Mouse (Mus musculus): ENCODE results near the gene Fermt1. TPM values are rescaled to one million over a fixed set of nuclear protein-coding genes. Genes with fewer than 3 reads are reported as not detected.

Gene Fermt1
- polyA plus RNA-seq, 1 experiment: 1.6 TPM

DNA sequence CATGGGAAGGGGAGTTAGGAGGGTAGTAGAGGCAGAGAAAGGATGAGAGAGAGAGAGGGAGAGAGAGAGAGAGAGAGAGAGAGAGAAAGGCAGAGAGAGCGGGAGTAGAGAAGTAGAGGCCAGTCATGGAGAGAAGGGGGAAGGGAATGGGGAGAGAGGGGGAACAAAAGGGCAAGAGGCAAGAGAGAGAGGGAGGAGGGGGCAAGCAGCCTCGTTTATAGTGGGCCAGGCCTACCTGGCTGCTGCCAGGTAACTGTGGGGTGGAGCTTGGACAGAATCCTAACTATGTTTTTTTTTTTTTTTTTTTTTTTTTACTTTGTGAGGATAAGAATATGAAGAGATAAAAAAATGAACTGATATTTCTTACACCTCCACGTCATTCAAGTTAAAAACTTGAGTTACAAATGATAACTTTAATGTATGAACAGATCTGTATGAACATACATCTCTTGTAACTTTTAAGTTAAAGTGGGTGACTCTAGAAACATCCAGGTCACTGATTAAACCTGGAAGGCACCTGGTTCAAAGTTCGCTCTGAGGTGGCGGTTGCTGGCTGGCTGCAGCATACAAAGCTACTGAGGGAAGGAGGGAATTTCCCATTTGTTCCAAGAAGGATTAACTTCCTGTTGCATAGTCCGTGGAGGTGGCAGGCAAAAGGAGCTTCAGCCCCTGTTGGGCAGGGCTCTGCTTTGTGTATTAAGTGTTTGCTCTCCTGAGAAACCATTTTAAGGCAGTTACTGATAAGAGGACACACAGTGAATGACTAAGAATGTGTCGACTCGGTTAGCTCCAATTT, 22.2 kb downstream of the Fermt1 start:
- H3K4me1 ChIP-seq (ENCODE audit: control insufficient read depth, insufficient read depth, low read length): no peaks in the 10 kb centered on the region
- WGBS: 40% methylated on average over 8 of the region's 8 CpGs
- DNase-seq: no peak
- no peak overlapping the region for H3K4me3 ChIP-seq (replicated peaks; ENCODE audit: extremely low read depth, low read depth, low read length)
- TF ChIP-seq CTCF (IDR thresholded peaks at IDR 0.05; ENCODE audit: insufficient read depth, low read length) (no peak), POLR2A (IDR thresholded peaks at IDR 0.05; ENCODE audit: borderline replicate concordance, extremely low read depth, low read depth, low read length) (no peak)

DNA sequence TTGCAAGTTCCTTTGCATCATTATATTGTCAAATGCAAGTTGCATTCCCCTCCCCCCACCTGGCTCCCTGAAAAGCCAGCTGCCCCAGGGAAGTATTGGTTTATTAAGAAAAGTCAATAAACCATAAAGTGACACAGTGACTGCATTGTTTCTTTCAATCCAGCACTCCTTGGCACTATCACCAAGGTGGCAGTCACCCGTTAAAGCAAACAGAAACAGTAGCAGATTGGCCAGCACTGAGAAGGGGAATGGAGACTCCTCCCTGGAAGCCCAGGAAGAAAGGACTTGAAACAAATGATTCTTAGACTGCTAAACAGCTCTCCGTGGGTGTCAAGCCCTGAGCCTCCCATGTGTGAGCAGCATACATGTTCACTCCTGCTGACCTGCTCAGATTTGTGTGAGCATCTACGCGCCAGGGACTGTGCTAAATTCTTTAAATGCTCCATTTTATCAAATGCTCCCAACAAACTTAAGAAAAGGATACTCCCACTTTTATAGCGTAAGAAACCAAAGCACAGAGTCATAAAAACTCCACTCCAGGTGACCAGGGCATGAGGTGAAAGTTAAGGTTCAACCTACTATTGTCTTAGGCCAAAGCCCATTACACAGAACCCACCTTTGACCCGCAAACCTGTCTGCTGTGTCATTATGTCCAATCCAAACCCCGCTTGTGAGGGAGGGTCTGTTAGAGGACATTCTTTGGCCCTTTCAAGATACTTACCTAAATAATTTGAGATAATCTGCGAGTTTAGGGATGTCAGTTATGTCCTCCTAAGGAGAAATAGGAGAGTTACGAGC, 23.4 kb downstream of the Fermt1 start:
- DNase-seq: no peak
- WGBS: 74% methylated on average over 9 of the region's 9 CpGs
- H3K4me1 ChIP-seq (ENCODE audit: control insufficient read depth, insufficient read depth, low read length): no peaks in the 10 kb centered on the region

DNA sequence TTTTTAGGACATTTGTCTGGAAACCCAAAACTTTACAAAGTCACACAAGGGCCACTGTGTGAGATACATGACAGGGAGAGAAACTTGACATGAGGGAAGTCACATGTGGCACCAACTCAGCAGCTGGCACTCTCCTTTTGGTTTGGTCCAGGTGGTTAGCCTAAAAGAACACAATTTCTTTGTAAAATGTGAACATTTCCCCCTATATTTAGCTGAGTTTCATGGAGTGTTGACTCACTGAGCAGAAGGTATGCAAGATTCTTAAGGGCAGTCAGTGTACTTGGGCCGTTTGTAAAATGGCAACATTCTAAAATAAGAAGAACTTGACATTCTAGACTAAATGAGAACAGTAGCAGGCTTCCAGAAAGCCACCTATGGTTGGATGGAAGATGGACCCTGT, 30.9 kb downstream of the Fermt1 start:
- Histone ChIP-seq H3K4me3 (replicated peaks; ENCODE audit: extremely low read depth, low read depth, low read length) (no peak overlapping the region), H3K4me1 (ENCODE audit: control insufficient read depth, insufficient read depth, low read length) (no peaks in the 10 kb centered on the region)
- 48% methylated on average over 1 of the region's 1 CpGs for WGBS
- no peak for DNase-seq
- TF ChIP-seq POLR2A (IDR thresholded peaks at IDR 0.05; ENCODE audit: borderline replicate concordance, extremely low read depth, low read depth, low read length) (no peak), CTCF (IDR thresholded peaks at IDR 0.05; ENCODE audit: insufficient read depth, low read length) (no peak)

More for the DNA sequence above, 23.4 kb downstream of the Fermt1 start:
- no peak overlapping the region for H3K4me3 ChIP-seq (replicated peaks; ENCODE audit: extremely low read depth, low read depth, low read length)
- no peak for TF ChIP-seq POLR2A (IDR thresholded peaks at IDR 0.05; ENCODE audit: borderline replicate concordance, extremely low read depth, low read depth, low read length)
- no peak for TF ChIP-seq CTCF (IDR thresholded peaks at IDR 0.05; ENCODE audit: insufficient read depth, low read length)

GRCm38 (mm10) chr2:132906763-132907162, 38.9 kb downstream of the Fermt1 start:
- 33% methylated on average over 8 of the region's 8 CpGs for WGBS
- Histone ChIP-seq H3K4me3 (replicated peaks; ENCODE audit: extremely low read depth, low read depth, low read length) (no peak overlapping the region), H3K4me1 (ENCODE audit: control insufficient read depth, insufficient read depth, low read length) (no peaks in the 10 kb centered on the region)
- DNase-seq: no peak
- TF ChIP-seq CTCF (IDR thresholded peaks at IDR 0.05; ENCODE audit: insufficient read depth, low read length): peak; percentile 26; the same call in 1 of the 2 replicates
- no peak for TF ChIP-seq POLR2A (IDR thresholded peaks at IDR 0.05; ENCODE audit: borderline replicate concordance, extremely low read depth, low read depth, low read length)

- no peak for DNase-seq
- Histone ChIP-seq H3K4me3 (replicated peaks; ENCODE audit: extremely low read depth, low read depth, low read length) (no peak overlapping the region), H3K4me1 (ENCODE audit: control insufficient read depth, insufficient read depth, low read length) (no peaks in the 10 kb centered on the region)
- TF ChIP-seq POLR2A (IDR thresholded peaks at IDR 0.05; ENCODE audit: borderline replicate concordance, extremely low read depth, low read depth, low read length): no peak
- TF ChIP-seq CTCF (IDR thresholded peaks at IDR 0.05; ENCODE audit: insufficient read depth, low read length): no peak
- WGBS: 65% methylated on average over 2 of the region's 2 CpGs
These were observed 40.7 kb downstream of the Fermt1 start for GRCm38 (mm10) chr2:132904961-132905360.

DNA sequence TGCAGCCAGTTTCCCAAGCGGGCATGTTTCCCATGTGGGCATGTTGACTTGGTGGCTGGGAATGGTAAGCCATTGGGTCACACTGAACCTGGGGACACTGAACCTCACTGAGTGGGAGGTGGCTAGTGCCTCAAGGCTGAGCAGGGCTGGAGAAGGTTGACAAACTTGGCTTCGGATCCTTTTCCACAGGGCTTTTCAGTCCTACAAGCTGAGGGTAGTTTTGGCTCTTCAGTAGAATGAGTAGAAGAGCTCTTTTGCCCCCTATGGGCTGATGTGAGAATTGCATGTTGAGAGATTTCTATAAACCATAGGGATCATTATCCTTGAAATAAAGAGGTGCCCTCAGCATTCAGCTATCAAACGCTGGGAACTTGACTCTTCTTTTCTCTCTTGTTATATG, 42.2 kb downstream of the Fermt1 start:
- WGBS: 36% methylated on average over 3 of the region's 3 CpGs
- Histone ChIP-seq H3K4me1 (ENCODE audit: control insufficient read depth, insufficient read depth, low read length) (no peaks in the 10 kb centered on the region), H3K4me3 (replicated peaks; ENCODE audit: extremely low read depth, low read depth, low read length) (no peak overlapping the region)
- no peak for DNase-seq
- TF ChIP-seq CTCF (IDR thresholded peaks at IDR 0.05; ENCODE audit: insufficient read depth, low read length): peak; percentile 22; the same call in 1 of the 2 replicates
- TF ChIP-seq POLR2A (IDR thresholded peaks at IDR 0.05; ENCODE audit: borderline replicate concordance, extremely low read depth, low read depth, low read length): no peak

DNA sequence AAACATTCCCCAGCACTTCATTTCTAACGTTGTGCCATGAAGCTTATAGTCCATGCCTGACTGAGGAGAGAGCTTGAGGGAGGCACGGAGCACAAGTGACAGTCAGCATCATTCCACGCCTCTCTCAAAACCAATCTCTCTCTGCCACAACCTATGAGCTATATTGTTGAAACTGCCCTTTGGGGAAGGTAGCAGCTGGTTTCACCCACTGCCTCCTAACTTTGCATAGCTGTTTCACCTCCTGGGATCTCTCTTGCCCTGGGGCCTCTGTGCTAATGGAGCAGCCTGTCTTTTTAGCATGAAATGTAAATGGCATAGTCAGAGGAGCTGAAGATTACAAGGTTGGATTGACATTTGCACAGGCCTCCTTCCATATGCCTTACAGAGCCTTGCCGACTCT, 43.6 kb downstream of the Fermt1 start:
- no peak for TF ChIP-seq CTCF (IDR thresholded peaks at IDR 0.05; ENCODE audit: insufficient read depth, low read length)
- TF ChIP-seq POLR2A (IDR thresholded peaks at IDR 0.05; ENCODE audit: borderline replicate concordance, extremely low read depth, low read depth, low read length): no peak
- Histone ChIP-seq H3K4me1 (ENCODE audit: control insufficient read depth, insufficient read depth, low read length) (no peaks in the 10 kb centered on the region), H3K4me3 (replicated peaks; ENCODE audit: extremely low read depth, low read depth, low read length) (no peak overlapping the region)
- WGBS: 70% methylated on average over 3 of the region's 4 CpGs
- DNase-seq: no peak

GRCm38 (mm10) chr2:132901636-132902035, 44.1 kb downstream of the Fermt1 start:
- H3K4me1 ChIP-seq (ENCODE audit: control insufficient read depth, insufficient read depth, low read length): no peaks in the 10 kb centered on the region

DNA sequence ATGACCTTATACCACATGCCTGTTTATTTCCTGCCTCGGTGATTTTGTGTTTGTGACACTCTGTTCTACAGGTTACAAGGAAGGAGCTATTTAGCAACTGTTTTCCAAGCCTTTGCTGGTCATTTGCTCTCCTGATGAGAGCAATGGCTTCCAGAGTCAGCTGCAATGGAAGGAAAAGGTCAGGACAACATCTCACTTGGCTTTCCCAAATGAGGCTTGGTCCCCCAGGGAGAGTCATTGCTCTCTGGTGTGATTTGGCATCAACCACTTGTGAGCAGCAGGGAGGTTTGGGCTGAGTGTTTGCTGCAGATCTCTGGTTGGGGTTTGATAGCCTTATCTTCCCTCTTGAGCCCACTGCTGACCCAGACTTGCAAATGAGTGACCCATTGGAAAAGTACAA, 45.1 kb downstream of the Fermt1 start:
- H3K4me1 ChIP-seq (ENCODE audit: control insufficient read depth, insufficient read depth, low read length): no peaks in the 10 kb centered on the region
- WGBS: 65% methylated on average over 1 of the region's 1 CpGs
- no peak overlapping the region for H3K4me3 ChIP-seq (replicated peaks; ENCODE audit: extremely low read depth, low read depth, low read length)
- DNase-seq: no peak
- TF ChIP-seq CTCF (IDR thresholded peaks at IDR 0.05; ENCODE audit: insufficient read depth, low read length) (no peak), POLR2A (IDR thresholded peaks at IDR 0.05; ENCODE audit: borderline replicate concordance, extremely low read depth, low read depth, low read length) (no peak)

More at GRCm38 (mm10) chr2:132901636-132902035, 44.1 kb downstream of the Fermt1 start:
- WGBS: 65% methylated on average over 4 of the region's 4 CpGs
- no peak overlapping the region for H3K4me3 ChIP-seq (replicated peaks; ENCODE audit: extremely low read depth, low read depth, low read length)
- DNase-seq: no peak
- TF ChIP-seq CTCF (IDR thresholded peaks at IDR 0.05; ENCODE audit: insufficient read depth, low read length): no peak
- TF ChIP-seq POLR2A (IDR thresholded peaks at IDR 0.05; ENCODE audit: borderline replicate concordance, extremely low read depth, low read depth, low read length): no peak

Measured in lung, adult 2 months (tissue).